Comparison of ENCODE assay signal across 7 mouse cellular contexts in the genomic region with DNA sequence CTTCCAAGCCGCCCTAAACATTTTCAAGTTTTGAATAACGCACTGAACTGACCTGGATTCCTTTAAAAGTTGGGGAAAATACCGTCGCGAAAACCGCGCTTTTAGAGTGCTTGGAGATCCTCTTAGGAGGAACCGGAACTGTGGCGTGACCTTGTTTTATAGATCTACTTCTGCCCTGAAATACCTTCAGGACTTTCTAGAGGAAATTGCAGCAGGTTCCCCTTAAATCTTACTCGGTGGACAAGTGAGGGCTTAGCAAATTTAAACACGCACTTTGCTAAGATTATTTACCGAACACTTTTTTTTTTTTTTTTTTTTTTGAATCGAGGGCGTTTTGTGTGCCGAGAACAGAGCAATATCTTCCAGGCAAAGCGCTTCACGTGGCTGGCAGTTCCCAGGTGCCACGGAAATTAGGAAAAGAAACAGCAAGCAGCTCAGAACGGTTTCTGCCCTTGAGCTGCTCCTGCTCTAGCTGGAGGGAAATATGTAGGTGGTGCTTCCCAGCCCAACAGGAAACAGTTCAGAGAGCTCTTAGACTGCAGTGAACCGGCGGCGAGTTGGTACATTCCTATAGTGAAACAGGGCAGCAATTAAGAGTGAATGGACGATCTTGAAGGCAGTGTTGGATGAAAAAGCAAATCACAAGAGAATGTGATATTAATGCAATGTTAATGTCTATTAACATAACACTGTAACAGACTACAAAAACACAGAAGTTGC.
A peak's percentile ranks its signal among the peaks of the same experiment; 100 is the strongest.
DNase-seq lines count a peak whose midpoint lies in the region; ATAC-seq and TF ChIP-seq lines count a peak whose summit lies in the region.

No protein-coding gene starts in this region.

- no peaks in the 10 kb centered on the region for H3K4me1 ChIP-seq in intestine, postnatal 0 days (replicated peaks; ENCODE audit: control insufficient read depth, insufficient read depth, low read length)
- H3K4me1 ChIP-seq in midbrain, embryonic 12.5 days: peaks cover 47% of the 10 kb centered on the region

- peak; percentile 80 for DNase-seq in Muller cell, postnatal 12 days (ENCODE audit: inconsistent ontology term)
- peak; percentile 69 for DNase-seq in cerebellum, adult 11 months
- peak; percentile 54 for DNase-seq in forelimb bud, embryonic 11.5 days (ENCODE audit: low read depth, low spot score)
- DNase-seq in left cerebral cortex, postnatal 36 days (ENCODE audit: low spot score in 2 of 2): peak; percentile 71 to 73
- DNase-seq in testis, postnatal 10 days (ENCODE audit: low spot score): peak; percentile 48

- WGBS in intestine, postnatal 0 days: under 1% methylated on average over 23 of the region's 23 CpGs
- WGBS in midbrain, embryonic 12.5 days: under 1% methylated on average over 23 of the region's 23 CpGs

- H3K4me3 ChIP-seq in intestine, postnatal 0 days (ENCODE audit: low read depth, low read length): peak overlapping the region; percentile 46
- peak overlapping the region; percentile 49 for H3K4me3 ChIP-seq in midbrain, embryonic 12.5 days

- TF ChIP-seq CTCF in intestine, postnatal 0 days (IDR thresholded peaks at IDR 0.05; ENCODE audit: low read depth): no peak

- no peaks in the 10 kb centered on the region for H3K36me3 ChIP-seq in intestine, postnatal 0 days (ENCODE audit: control insufficient read depth, insufficient read depth)
- H3K36me3 ChIP-seq in midbrain, embryonic 12.5 days: no peaks in the 10 kb centered on the region

- intact Hi-C loops in left cerebral cortex, postnatal 36 days (cut with DNase I): loop anchor here (2.0 to 10.0 kb wide), 4 partner anchors 127 to 687 kb away; a partner anchor contains a TSS

- peaks cover 30% of the 10 kb centered on the region for H3K27me3 ChIP-seq in intestine, postnatal 0 days (replicated peaks; ENCODE audit: control insufficient read depth, insufficient read depth, low read length)
- peaks cover 1% of the 10 kb centered on the region; the same call in 1 of the 2 replicates for H3K27me3 ChIP-seq in midbrain, embryonic 12.5 days

- 0 out of 2 replicates have a peak overlapping the region, but pooled peaks have one; percentile 12 for H3K9ac ChIP-seq in intestine, postnatal 0 days (ENCODE audit: low read depth, low read length)
- peak overlapping the region; percentile 76 for H3K9ac ChIP-seq in midbrain, embryonic 12.5 days (replicated peaks)

- no peak overlapping the region; the same call in 1 of the 2 replicates for H3K27ac ChIP-seq in intestine, postnatal 0 days (ENCODE audit: low read depth, low read length)
- H3K27ac ChIP-seq in midbrain, embryonic 12.5 days (replicated peaks): peak overlapping the region; percentile 95

- no peaks in the 10 kb centered on the region for H3K9me3 ChIP-seq in intestine, postnatal 0 days (ENCODE audit: control insufficient read depth)
- no peaks in the 10 kb centered on the region for H3K9me3 ChIP-seq in midbrain, embryonic 12.5 days

- H3K4me2 ChIP-seq in intestine, postnatal 0 days (replicated peaks; ENCODE audit: low read depth): peak overlapping the region; percentile 81
- peak overlapping the region; percentile 79 for H3K4me2 ChIP-seq in midbrain, embryonic 12.5 days (replicated peaks)

- no peak for ATAC-seq in intestine, postnatal 0 days
- ATAC-seq in midbrain, embryonic 12.5 days (ENCODE audit: low FRiP score, low read depth): no peak
